Mouse (Mus musculus) ovary, postnatal 36 days (tissue): Measurements from ENCODE around the gene Ncs1.

Source experiments
- DNase-seq: peaks from one replicate; pipeline ENCODE4 v3.0.0; 2022; ENCODE audit warnings: low spot score, mixed read lengths

Ncs1 gene

DNA sequence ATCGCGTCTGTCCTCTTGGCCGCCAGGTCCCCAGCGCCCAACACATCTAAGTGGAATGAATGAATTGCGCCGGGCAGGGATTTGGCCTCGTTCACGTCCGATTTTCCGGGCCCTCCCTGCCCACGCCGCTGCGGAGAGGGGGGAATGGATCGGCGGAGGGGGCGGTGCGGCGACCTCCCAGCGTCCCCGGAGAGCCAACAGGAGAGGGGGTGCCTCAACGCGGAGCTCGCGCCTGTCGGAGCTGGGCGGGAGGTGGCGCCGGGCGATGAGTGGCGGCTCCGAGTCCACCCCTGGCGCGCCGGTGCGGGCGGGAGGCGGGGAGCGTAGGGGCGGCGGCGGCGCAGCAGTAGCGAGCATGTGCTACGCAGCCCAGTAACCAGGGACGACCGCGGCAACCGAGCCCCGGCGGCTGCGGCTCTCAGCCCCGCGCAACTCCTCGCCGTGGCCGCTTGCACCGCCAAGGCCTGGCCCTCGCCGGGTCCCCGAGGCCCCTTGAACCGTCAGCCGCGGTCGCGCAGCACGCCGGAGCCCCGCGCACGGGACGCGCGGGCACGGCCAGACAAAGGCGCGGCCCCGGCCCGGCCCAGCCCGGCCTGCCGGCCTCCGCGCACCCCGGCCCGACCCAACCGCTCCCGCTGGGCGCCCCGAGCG, at the start of gene Ncs1:
Ncs1 (plus strand) TSS at position 333 of the 651 bp plus-strand sequence.
- peak; percentile 83 for DNase-seq

GRCm38 (mm10) chr2:31198621-31199020, 47.0 kb upstream of the Ncs1 start:
- DNase-seq, result no peak

DNA sequence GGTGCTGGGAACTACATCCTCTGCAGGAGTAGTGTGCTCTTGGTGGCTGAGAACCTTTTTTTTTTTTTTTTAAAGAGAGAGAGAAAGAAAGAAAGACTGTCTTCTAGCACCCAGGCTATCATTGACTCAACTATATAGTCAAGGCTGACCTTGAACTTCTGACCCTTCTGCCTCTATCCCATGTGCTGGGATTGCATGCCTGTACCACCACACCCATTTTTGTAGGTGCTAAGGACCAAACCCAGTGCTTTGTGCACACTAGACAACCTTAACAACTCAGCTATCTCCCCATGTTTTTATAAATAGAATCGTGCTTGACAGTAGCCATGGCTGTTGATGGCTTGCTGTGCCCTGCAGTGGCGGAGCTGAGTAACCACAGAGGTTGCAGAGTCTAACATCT, 45.6 kb upstream of the Ncs1 start:
- no peak for DNase-seq

- DNase-seq, result no peak
Observed at GRCm38 (mm10) chr2:31201851-31202250, 43.8 kb upstream of the Ncs1 start.

GRCm38 (mm10) chr2:31202357-31202756, 43.3 kb upstream of the Ncs1 start:
- DNase-seq, result no peak

DNA sequence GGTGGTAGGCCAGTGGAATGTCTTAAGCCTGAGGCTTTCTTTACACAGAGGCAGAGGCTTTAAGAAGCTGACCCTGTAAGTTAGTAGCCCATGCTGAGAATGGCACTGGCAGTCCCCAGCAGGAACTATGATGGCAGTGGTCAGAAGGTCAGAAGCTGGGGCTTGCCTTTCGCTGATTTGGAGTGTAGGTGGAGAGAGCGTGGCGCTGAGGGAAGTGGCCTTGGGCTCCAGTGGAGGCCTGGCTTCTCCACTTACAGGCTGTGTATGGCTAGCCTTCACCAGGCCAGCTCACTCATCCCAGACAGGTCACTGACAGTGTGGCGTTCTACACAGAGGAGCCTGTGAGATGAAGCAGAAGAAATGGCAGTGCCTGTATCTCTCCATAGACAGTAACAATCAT, 42.7 kb upstream of the Ncs1 start:
- no peak for DNase-seq

DNA sequence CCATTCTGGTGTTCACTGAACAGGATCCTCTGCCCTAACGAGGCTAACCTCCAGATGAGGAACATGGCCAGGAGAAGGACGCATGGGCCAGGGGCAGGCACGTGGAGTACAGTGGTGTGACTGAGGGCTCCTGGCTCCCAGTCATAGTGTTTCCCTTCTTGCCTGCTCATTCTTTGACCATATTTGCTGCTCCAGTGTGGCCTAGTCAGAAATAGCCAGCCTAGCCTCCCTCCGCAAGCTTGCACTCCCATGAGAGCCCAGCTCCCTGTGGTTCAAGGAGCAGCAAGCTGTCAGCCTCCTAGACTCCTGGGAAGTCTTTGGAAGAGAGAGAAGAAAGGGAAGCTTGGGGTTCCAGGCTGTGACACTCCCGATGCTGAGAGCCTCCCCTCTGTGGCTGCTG, 40.9 kb upstream of the Ncs1 start:
- DNase-seq, result no peak

DNA sequence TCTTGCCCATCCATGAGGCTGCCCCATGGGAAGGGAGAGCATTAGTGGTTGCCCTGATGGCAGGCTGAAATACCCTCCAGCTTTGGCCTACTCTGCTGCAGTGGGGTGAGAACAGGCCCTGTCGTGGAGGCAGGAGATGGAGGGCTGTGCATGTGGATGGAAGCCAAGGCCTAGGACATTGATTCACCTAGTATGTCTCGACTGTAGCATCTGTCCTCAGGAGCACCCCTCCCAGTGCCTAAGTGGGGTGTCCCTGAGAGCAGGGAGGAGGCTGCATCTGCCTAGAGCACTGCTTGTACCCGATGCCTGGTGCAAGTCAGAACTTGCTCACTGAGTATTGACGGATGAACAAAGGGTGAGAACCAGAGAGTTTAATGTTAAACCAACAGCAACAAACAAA, 39.4 kb upstream of the Ncs1 start:
- no peak for DNase-seq

DNA sequence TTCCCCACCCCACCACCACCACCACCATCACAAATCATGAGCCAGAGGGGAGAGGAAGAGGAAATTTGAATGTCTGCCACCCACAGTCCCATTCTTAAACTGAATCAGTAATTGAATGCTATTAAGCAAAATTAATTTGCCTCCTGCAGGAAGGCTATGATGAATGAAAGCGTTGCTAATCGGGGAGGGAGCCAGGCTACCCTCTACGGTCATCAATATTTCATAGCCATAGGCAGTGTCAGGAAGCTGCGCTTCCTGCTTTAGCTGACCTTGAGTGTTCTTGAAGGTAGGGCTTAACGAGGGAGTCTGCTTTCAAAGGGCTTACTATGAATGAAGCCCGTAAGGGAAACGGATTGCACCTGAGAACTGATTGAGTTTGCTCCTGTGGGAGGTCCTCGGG, 38.7 kb upstream of the Ncs1 start:
- DNase-seq, result no peak

GRCm38 (mm10) chr2:31208544-31209142, 37.0 kb upstream of the Ncs1 start:
- no peak for DNase-seq

DNA sequence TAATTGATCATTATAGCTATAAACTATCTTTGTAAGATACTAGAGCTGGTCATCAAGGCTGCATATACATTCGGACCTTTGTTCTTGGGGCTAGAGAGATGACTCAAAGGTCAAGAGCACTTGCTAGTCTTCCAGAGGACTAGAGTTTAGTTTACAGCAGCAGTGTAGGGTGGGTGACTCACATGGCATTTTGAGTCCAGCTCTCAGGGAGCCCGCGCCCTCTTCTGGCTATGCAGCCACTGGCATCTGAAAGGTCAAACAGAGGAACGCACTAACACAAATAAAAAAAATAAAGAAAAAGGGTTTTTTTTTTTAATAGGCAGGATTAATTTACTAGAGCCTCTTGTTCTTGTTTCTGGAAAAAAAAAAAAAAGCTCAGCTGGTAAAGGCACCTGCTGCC, 36.1 kb upstream of the Ncs1 start:
- no peak for DNase-seq

DNA sequence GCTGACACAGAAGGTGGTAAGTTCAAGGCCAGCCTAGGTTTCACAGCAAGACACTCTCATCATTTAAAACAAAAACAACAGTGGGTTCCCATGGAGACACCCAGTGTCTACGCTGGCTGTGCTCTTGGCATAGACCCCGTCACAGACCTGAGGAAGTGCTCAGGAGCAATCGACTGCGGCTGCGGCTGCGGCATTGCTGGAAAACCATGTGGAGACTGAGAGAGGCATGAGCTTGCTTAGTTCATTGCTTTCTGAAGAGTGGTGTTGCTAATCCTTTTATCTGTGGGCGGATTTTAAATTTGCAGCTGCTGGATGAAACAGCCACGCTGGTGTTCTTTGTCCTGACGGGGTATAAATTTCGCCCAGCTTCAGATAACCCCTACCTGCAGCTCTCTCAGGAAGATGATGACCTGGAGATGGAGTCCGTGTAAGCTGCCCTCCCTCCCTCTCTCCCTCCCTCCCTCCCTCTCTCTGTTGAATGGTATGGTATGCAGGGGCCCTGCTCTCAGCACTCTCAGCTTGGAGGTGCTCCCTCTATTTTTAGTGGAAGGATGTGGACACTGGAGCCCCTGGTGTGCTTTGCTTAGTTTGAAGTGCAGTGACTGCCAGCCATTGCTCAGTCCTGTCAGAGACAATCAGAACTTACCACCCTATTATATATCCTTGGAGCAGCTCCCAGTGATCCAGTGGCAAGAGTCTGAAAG, 35.3 kb upstream of the Ncs1 start:
- no peak for DNase-seq

GRCm38 (mm10) chr2:31211204-31211603, 34.4 kb upstream of the Ncs1 start:
- DNase-seq, result no peak

GRCm38 (mm10) chr2:31214211-31214796, 31.3 kb upstream of the Ncs1 start:
- no peak for DNase-seq

GRCm38 (mm10) chr2:31218611-31219010, 27.0 kb upstream of the Ncs1 start:
- DNase-seq, result no peak

- no peak for DNase-seq
Observed at GRCm38 (mm10) chr2:31219470-31219869, 26.2 kb upstream of the Ncs1 start.

DNA sequence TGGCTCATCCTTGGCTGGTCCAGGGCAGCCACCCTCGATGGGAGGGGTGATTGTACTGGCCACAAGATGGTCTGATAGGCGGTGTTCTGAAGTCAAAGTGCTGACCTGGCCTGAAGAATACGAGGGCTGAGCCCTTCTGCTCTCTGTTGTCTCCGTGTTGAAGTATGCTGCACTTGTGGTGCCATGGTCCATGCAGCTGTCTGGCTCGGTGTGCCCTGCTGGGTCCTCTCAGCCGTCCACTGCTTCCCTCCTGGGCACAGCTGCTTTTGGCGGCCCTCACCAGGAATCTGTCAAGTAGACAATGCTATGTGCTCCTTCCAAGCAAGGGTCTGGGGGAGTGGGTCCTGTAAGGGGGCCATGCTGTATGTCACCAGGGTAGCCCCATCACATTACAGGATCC, 24.8 kb upstream of the Ncs1 start:
- DNase-seq, result no peak

DNA sequence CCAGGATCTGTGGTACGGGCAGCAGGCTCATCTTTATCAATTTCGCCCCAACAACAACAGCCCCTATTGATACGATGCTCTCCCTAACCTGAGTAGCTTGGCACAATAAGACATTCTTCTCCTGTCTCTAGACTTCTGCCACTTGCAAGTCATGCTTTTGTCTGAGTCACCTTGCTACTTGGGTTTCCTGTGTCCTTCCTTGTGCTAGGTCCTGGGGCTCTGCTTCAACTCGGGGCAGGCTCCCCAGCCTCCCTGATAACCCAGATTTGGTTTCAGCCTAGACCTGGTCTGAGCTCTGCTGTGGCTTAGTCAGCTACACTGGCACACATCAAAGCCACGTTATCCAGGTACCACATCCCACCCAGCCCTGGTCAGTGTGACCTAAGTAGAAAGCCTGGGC, 24.0 kb upstream of the Ncs1 start:
- DNase-seq, result no peak

DNA sequence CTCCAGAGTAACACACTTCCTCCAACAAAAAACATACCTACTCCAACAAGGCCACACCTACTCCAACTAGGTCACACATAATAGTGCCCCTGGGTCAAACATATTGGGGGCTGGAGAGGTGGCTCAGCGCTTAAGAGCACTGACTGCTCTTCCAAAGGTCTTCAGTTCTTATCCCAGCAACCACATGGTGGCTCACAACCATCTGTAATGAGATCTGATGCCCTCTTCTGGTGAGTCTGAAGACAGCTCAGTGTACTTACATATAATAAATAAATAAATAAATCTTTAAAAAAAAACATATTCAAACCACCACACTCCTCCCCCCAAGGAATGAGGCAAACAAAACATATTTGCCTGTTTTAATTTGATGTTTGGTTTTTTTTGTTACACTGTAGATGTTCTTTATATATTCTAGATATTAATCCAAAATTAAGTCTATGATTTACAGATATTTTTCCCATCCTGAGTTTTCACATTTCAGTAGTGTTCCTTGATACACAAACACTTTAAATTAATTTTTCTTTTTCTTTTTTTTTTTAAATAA, 16.8 kb upstream of the Ncs1 start:
- no peak for DNase-seq

DNA sequence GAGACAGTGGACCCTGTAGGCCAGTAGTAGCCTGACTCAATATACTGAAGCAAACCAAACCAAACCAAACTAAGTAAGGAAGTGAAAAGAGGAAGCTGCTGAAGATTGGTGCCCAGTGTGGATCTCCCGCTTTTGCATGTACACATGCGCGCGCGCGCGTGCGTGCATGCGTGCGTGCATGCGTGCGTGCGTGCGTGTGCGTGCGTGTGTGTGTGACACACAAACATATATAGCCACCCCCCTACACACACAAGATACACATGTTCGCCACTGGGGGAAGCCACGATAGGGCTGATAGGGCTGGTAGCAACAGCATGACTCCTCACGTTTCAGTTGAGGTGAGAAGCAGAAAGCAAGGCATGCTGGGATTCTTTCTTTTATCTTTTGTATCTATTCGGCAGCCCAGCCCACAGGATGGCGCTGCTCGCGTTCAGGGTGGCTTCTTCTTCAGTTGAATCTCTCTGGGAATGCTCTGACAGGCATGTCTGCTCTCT, 6.4 kb upstream of the Ncs1 start:
- DNase-seq, result no peak

- DNase-seq, result no peak
Observed at GRCm38 (mm10) chr2:31239833-31240232, 5.8 kb upstream of the Ncs1 start.

- no peak for DNase-seq
Observed at GRCm38 (mm10) chr2:31241639-31242038, 4.0 kb upstream of the Ncs1 start.

DNA sequence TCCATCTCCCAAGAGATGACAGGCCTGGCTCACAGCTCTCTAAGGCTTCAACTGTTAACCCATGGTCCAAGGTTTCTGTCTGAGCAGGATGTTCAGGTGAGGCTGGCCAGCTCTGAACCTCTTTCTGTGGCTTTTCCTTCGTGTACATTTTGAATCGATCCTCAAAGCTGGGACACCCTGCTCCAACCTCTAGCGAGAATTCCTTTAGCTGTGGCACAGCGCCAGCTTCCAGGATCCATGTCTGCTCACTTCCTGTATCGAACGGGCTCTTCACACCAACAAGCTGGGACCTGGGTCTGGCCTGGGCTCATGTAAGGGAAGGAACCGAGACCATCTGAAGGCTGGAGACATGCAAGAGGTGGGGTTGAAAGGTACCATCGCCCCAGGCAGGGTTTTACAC, 1.4 kb upstream of the Ncs1 start:
- no peak for DNase-seq
